Mouse (Mus musculus) liver, adult 2 months (tissue): ENCODE results near the gene Phf5a. TPM values are rescaled to one million over a fixed set of nuclear protein-coding genes. Genes with fewer than 3 reads are reported as not detected.
A peak's percentile ranks its signal among the peaks of the same experiment; 100 is the strongest.

ENCODE experiments used
- DNase-seq: peaks from one replicate; pipeline ENCODE4 v3.0.0-alpha.2; 2011; ENCODE audit warnings: low read depth, low spot score; ENCODE audit errors: extremely low read depth
- H3K27ac ChIP-seq: fragments of 200-500 bp; replicated peaks from 2 replicates; pipeline ENCODE4 v1.5.1; 2012; ENCODE audit warnings: low read depth, mild to moderate bottlenecking, control low read depth, inconsistent platforms, low read length; ENCODE audit not compliant: insufficient read depth
- H3K27me3 ChIP-seq: fragments of 200-500 bp; 2 replicates; pipeline ENCODE4 v1.6.1; 2012; ENCODE audit warnings: mild to moderate bottlenecking, moderate library complexity, low read length, inconsistent platforms; ENCODE audit not compliant: control insufficient read depth, insufficient read depth
- H3K36me3 ChIP-seq: fragments of 200-500 bp; 2 replicates; pipeline ENCODE4 v1.6.1; 2012; ENCODE audit warnings: low read length, inconsistent platforms; ENCODE audit not compliant: control insufficient read depth, insufficient read depth
- H3K4me1 ChIP-seq: fragments of 200-500 bp; 2 replicates; pipeline ENCODE4 v1.6.1; 2011; ENCODE audit warnings: low read length; ENCODE audit not compliant: control insufficient read depth, insufficient read depth
- H3K4me3 ChIP-seq: fragments of 200-500 bp; 2 replicates; pipeline ENCODE4 v1.5.1; 2011; ENCODE audit warnings: low read depth, mild to moderate bottlenecking, control low read depth, low read length, moderate library complexity; ENCODE audit not compliant: insufficient read depth
- H3K79me2 ChIP-seq: fragments of 200-500 bp; 2 replicates; pipeline ENCODE4 v1.6.1; 2012; ENCODE audit warnings: inconsistent platforms, mild to moderate bottlenecking, low read length, moderate library complexity; ENCODE audit not compliant: control insufficient read depth, insufficient read depth
- H3K9ac ChIP-seq: fragments of 200-500 bp; 2 replicates; pipeline ENCODE4 v1.6.1; 2012; ENCODE audit warnings: low read depth, mild to moderate bottlenecking, control low read depth, inconsistent platforms, low read length
- CTCF ChIP-seq: fragments of 200-500 bp; IDR thresholded peaks from 2 replicates; pipeline ENCODE4 v1.5.1; 2011; ENCODE audit warnings: low read depth, low read length, control low read depth
- POLR2A ChIP-seq: fragments of 200-500 bp; IDR thresholded peaks from 2 replicates; pipeline ENCODE4 v1.6.1; 2011; ENCODE audit warnings: low read length, control low read depth; ENCODE audit not compliant: insufficient read depth; ENCODE audit errors: extremely low read depth
- WGBS: fragments of 180-500 bp; shearing (Covaris S2); methylation state at CpG from one replicate; pipeline ENCODE4 v1.1.7; 2018; 5-methylcytosine and 5-hydroxymethylcytosine counted together
- polyA plus RNA-seq: library from polyadenylated mRNA; depleted of rRNA; stranded (reverse); fragments of >200 nt; gene quantifications from 2 replicates; pipeline ENCODE4 v1.2.3, GENCODE M21; 2012
- total RNA-seq: library from RNA; depleted of rRNA; stranded (reverse); fragments of >200 nt; gene quantifications from 2 replicates; pipeline ENCODE4 v1.2.3, GENCODE M21; 2014

The Phf5a gene
- total and polyA plus RNA-seq, 2 experiments: 12.3 to 28.7 TPM

GRCm38 (mm10) chr15:81832219-81832618 lies 39.5 kb downstream of the Phf5a start:
- Histone ChIP-seq H3K4me3 (no peak overlapping the region), H3K27ac (peak overlapping the region; percentile 18), H3K9ac (peak overlapping the region; percentile 33; the same call in 1 of the 2 replicates), H3K4me1 (peaks cover 32% of the 10 kb centered on the region), H3K79me2 (no peaks in the 10 kb centered on the region), H3K36me3 (peaks cover 3% of the 10 kb centered on the region; the same call in 1 of the 2 replicates), H3K27me3 (no peaks in the 10 kb centered on the region)
- no peak for DNase-seq
- TF ChIP-seq CTCF (no peak), POLR2A (no peak)
- 35% methylated on average over 3 of the region's 3 CpGs for WGBS

GRCm38 (mm10) chr15:81831136-81831825 lies 40.4 kb downstream of the Phf5a start:
- DNase-seq: peak; percentile 94
- H3K4me3 ChIP-seq: 0 out of 2 replicates have a peak overlapping the region, but pooled peaks have one; percentile 5
- peaks cover 29% of the 10 kb centered on the region for H3K4me1 ChIP-seq
- peaks cover 6% of the 10 kb centered on the region; the same call in 1 of the 2 replicates for H3K36me3 ChIP-seq
- 8% methylated on average over 24 of the region's 24 CpGs for WGBS
- peak overlapping the region; percentile 69 for H3K27ac ChIP-seq
- no peaks in the 10 kb centered on the region for H3K79me2 ChIP-seq
- peak; percentile 19; the same call in 1 of the 2 replicates for TF ChIP-seq POLR2A
- TF ChIP-seq CTCF: peak; percentile 97
- peak overlapping the region; percentile 55 for H3K9ac ChIP-seq
- no peaks in the 10 kb centered on the region for H3K27me3 ChIP-seq

- Histone ChIP-seq H3K4me3 (no peak overlapping the region), H3K79me2 (no peaks in the 10 kb centered on the region), H3K9ac (no peak overlapping the region), H3K27ac (peak overlapping the region; percentile 69), H3K36me3 (peaks cover 13% of the 10 kb centered on the region), H3K4me1 (peaks cover 29% of the 10 kb centered on the region), H3K27me3 (no peaks in the 10 kb centered on the region)
- no peak for DNase-seq
- WGBS: 60% methylated on average over 4 of the region's 4 CpGs
- TF ChIP-seq CTCF (no peak), POLR2A (no peak)
Observed at GRCm38 (mm10) chr15:81830530-81830929, 41.2 kb downstream of the Phf5a start.

GRCm38 (mm10) chr15:81829208-81829580 lies 42.5 kb downstream of the Phf5a start:
- 57% methylated on average over 2 of the region's 2 CpGs for WGBS
- Histone ChIP-seq H3K4me1 (peaks cover 18% of the 10 kb centered on the region), H3K36me3 (peaks cover 26% of the 10 kb centered on the region), H3K27ac (peak overlapping the region; percentile 1), H3K4me3 (no peak overlapping the region), H3K79me2 (no peaks in the 10 kb centered on the region), H3K27me3 (no peaks in the 10 kb centered on the region), H3K9ac (no peak overlapping the region)
- no peak for DNase-seq
- TF ChIP-seq POLR2A (no peak), CTCF (no peak)

GRCm38 (mm10) chr15:81828426-81829207 lies 43.1 kb downstream of the Phf5a start:
- WGBS: 51% methylated on average over 7 of the region's 7 CpGs
- TF ChIP-seq CTCF (no peak), POLR2A (no peak)
- Histone ChIP-seq H3K79me2 (no peaks in the 10 kb centered on the region), H3K9ac (no peak overlapping the region), H3K27ac (peak overlapping the region; percentile 1), H3K4me1 (peaks cover 13% of the 10 kb centered on the region), H3K4me3 (no peak overlapping the region), H3K27me3 (no peaks in the 10 kb centered on the region), H3K36me3 (peaks cover 31% of the 10 kb centered on the region)
- peak; percentile 77 for DNase-seq

- H3K27me3 ChIP-seq: no peaks in the 10 kb centered on the region
- peaks cover 7% of the 10 kb centered on the region for H3K4me1 ChIP-seq
- DNase-seq: no peak
- H3K9ac ChIP-seq: no peak overlapping the region
- peaks cover 56% of the 10 kb centered on the region for H3K36me3 ChIP-seq
- H3K27ac ChIP-seq: no peak overlapping the region
- TF ChIP-seq CTCF (no peak), POLR2A (no peak)
- 62% methylated on average over 3 of the region's 3 CpGs for WGBS
- no peak overlapping the region for H3K4me3 ChIP-seq
- H3K79me2 ChIP-seq: no peaks in the 10 kb centered on the region
Observed at GRCm38 (mm10) chr15:81824832-81825231, 46.9 kb downstream of the Phf5a start.
